Mouse (Mus musculus): ENCODE measurements around the gene Itga6. TPM values are rescaled to one million over a fixed set of nuclear protein-coding genes. Genes with fewer than 3 reads are reported as not detected.

Gene Itga6
- total and polyA plus RNA-seq, 3 experiments, result 1.0 to 2.7 TPM; not detected in 1

GRCm38 (mm10) chr2:71728341-71728740 is 17.1 kb upstream of the Itga6 start:
- DNase-seq (ENCODE audit: low read depth, low spot score), result no peak
- H3K9ac ChIP-seq (ENCODE audit: control insufficient read depth, low read depth, low read length, poor library complexity, severe bottlenecking), result no peak overlapping the region
- H3K79me2 ChIP-seq (ENCODE audit: control insufficient read depth, insufficient read depth, low read length, poor library complexity), result no peaks in the 10 kb centered on the region
- no peaks in the 10 kb centered on the region for H3K9me3 ChIP-seq (replicated peaks; ENCODE audit: insufficient read depth, low read length)
- TF ChIP-seq POLR2AphosphoS5 (IDR thresholded peaks at IDR 0.05; ENCODE audit: borderline replicate concordance, low read depth, low read length) (no peak), BHLHE40 (IDR thresholded peaks at IDR 0.05; ENCODE audit: borderline replicate concordance, low read depth, low read length) (no peak)
- H3K27ac ChIP-seq (ENCODE audit: control insufficient read depth, low read depth, low read length), result no peak overlapping the region
- no peak overlapping the region for H3K4me3 ChIP-seq (ENCODE audit: control insufficient read depth in 1 of 2, insufficient read depth in 1 of 2, low read depth in 2 of 2, low read length in 2 of 2)
- no peaks in the 10 kb centered on the region for H3K4me1 ChIP-seq (ENCODE audit: control insufficient read depth in 1 of 2, insufficient read depth in 2 of 2, low read length in 2 of 2)
- peaks cover 0 to 5% of the 10 kb centered on the region in 2 experiments; a peak in 2 of 4 replicates for H3K27me3 ChIP-seq (ENCODE audit: control insufficient read depth in 1 of 2, insufficient read depth in 2 of 2, low read length in 2 of 2)
- no peaks in the 10 kb centered on the region for H3K36me3 ChIP-seq (ENCODE audit: control insufficient read depth in 1 of 2, insufficient read depth in 2 of 2, low read length in 2 of 2)

DNA sequence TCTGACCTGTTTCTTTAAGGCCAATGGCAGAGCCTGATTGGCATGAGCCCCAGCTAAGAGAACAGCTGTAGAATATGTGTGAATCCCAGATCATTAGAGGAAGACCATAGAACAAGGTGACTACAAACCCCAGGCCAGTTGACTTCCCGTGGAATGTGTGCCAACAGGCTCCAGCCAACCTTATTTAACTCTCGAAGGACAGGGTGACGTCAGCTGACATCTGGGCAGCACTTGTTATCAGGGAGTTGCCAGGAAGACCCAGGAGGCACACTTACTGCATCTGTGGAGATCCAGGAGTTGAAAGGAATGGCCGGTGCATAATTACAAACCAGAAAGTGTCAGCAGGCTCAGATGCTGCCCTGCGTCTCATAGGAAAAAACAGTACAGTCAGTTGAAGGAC is 16.6 kb upstream of the Itga6 start:
- Histone ChIP-seq H3K4me3 (ENCODE audit: control insufficient read depth in 1 of 2, insufficient read depth in 1 of 2, low read depth in 2 of 2, low read length in 2 of 2) (no peak overlapping the region), H3K9ac (ENCODE audit: control insufficient read depth, low read depth, low read length, poor library complexity, severe bottlenecking) (no peak overlapping the region), H3K36me3 (ENCODE audit: control insufficient read depth in 1 of 2, insufficient read depth in 2 of 2, low read length in 2 of 2) (no peaks in the 10 kb centered on the region), H3K79me2 (ENCODE audit: control insufficient read depth, insufficient read depth, low read length, poor library complexity) (no peaks in the 10 kb centered on the region), H3K9me3 (replicated peaks; ENCODE audit: insufficient read depth, low read length) (no peaks in the 10 kb centered on the region), H3K27me3 (ENCODE audit: control insufficient read depth in 1 of 2, insufficient read depth in 2 of 2, low read length in 2 of 2) (peaks cover 0 to 5% of the 10 kb centered on the region in 2 experiments; a peak in 2 of 4 replicates), H3K4me1 (ENCODE audit: control insufficient read depth in 1 of 2, insufficient read depth in 2 of 2, low read length in 2 of 2) (no peaks in the 10 kb centered on the region), H3K27ac (ENCODE audit: control insufficient read depth, low read depth, low read length) (no peak overlapping the region)
- no peak for TF ChIP-seq BHLHE40 (IDR thresholded peaks at IDR 0.05; ENCODE audit: borderline replicate concordance, low read depth, low read length)
- no peak for DNase-seq (ENCODE audit: low read depth, low spot score)

DNA sequence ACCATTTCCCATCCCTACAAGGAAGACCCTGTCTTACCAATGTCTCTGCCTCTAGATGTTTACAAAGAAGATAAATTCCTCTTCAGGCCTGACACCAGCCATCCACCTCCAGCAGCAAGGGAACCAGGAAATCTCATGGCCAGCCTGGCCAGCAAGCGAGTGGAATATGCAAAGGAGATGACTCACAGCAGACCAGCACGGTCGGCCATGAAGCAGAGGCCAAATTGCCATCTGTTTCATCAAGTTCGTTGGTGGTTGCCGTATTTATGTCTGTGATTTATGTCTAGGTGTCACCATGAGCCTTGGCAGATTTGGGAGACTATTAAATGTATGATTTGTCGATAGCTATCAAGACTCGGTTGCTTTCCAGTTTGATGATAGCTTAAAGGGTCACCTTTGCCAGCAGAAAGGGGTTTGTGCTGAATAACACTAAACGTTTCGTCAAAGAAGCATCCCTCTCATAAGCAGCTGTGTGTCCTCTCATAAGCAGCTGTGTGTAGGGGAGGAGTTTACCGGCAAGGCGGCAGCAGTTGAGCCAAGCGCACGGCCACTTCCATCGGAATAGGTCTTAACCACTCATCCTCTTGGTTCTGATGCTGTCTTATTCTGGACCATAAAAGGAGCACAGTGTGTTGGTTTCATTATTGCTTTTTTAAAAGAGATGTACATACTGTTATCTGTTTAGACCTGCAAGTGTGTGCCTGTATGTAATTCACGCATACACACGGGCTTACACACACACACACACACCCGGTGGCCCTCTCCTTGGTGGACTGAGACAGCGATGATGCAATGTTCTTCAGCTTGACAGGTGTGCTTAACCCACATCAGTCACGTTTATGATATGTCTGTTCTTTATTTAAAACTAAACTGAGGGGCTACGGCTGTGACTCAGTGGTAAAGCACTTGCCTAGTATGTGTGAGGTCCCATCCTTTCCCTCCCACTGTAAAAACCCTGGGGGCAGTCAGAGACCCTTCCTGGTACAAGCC is 14.5 kb upstream of the Itga6 start:
- H3K9ac ChIP-seq (ENCODE audit: control insufficient read depth, low read depth, low read length, poor library complexity, severe bottlenecking), result no peak overlapping the region
- DNase-seq (ENCODE audit: low read depth, low spot score), result no peak
- H3K9me3 ChIP-seq (replicated peaks; ENCODE audit: insufficient read depth, low read length), result no peaks in the 10 kb centered on the region
- H3K27me3 ChIP-seq (ENCODE audit: control insufficient read depth in 1 of 2, insufficient read depth in 2 of 2, low read length in 2 of 2), result peaks cover 0 to 6% of the 10 kb centered on the region in 2 experiments; a peak in 2 of 4 replicates
- H3K27ac ChIP-seq (ENCODE audit: control insufficient read depth, low read depth, low read length), result no peak overlapping the region
- H3K4me3 ChIP-seq (ENCODE audit: control insufficient read depth in 1 of 2, insufficient read depth in 1 of 2, low read depth in 2 of 2, low read length in 2 of 2), result no peak overlapping the region
- H3K4me1 ChIP-seq (ENCODE audit: control insufficient read depth in 1 of 2, insufficient read depth in 2 of 2, low read length in 2 of 2), result no peaks in the 10 kb centered on the region
- no peaks in the 10 kb centered on the region for H3K36me3 ChIP-seq (ENCODE audit: control insufficient read depth in 1 of 2, insufficient read depth in 2 of 2, low read length in 2 of 2)
- TF ChIP-seq TAL1 (IDR thresholded peaks at IDR 0.05; ENCODE audit: low read length), result no peak
- no peaks in the 10 kb centered on the region for H3K79me2 ChIP-seq (ENCODE audit: control insufficient read depth, insufficient read depth, low read length, poor library complexity)

DNA sequence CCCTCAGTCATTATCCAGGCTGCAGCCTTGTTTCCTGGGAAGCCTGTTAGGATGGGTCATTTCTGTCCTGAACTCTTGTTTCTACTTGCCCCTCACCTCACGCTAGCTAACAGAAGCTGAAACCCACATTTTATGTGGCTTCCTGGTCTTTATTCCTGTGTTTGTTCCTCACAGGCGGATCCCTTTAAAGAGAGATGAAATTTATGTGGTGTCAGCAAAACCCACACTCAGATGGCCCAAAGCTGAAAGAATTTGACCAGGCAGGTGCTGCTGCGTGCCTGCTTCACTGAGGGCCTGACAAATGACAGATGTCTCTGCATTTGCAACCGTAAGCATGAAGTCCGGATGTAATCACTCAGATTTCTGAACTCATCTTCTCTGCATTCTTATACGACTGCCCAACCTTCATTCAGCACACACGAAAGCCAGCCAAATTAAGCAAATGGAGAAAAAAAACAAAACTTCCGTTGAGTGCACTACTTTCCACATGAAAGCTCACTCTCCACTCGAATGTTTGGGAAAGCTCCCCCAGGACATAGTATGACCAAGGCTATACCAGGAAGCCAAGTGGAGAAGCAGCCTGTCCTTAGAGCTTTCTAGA is 10.5 kb upstream of the Itga6 start:
- no peak for DNase-seq (ENCODE audit: low read depth, low spot score)
- Histone ChIP-seq H3K4me1 (ENCODE audit: control insufficient read depth in 1 of 2, insufficient read depth in 2 of 2, low read length in 2 of 2) (no peaks in the 10 kb centered on the region), H3K4me3 (ENCODE audit: control insufficient read depth in 1 of 2, insufficient read depth in 1 of 2, low read depth in 2 of 2, low read length in 2 of 2) (no peak overlapping the region), H3K9ac (ENCODE audit: control insufficient read depth, low read depth, low read length, poor library complexity, severe bottlenecking) (no peak overlapping the region), H3K27ac (ENCODE audit: control insufficient read depth, low read depth, low read length) (no peak overlapping the region), H3K36me3 (ENCODE audit: control insufficient read depth in 1 of 2, insufficient read depth in 2 of 2, low read length in 2 of 2) (no peaks in the 10 kb centered on the region), H3K79me2 (ENCODE audit: control insufficient read depth, insufficient read depth, low read length, poor library complexity) (no peaks in the 10 kb centered on the region), H3K27me3 (ENCODE audit: control insufficient read depth in 1 of 2, insufficient read depth in 2 of 2, low read length in 2 of 2) (peaks cover 4 to 7% of the 10 kb centered on the region in 2 experiments; a peak in 3 of 4 replicates), H3K9me3 (replicated peaks; ENCODE audit: insufficient read depth, low read length) (no peaks in the 10 kb centered on the region)
- TF ChIP-seq GABPA (IDR thresholded peaks at IDR 0.05; ENCODE audit: low read depth, low read length) (no peak), USF2 (IDR thresholded peaks at IDR 0.05; ENCODE audit: borderline replicate concordance in 1 of 2, insufficient read depth in 1 of 2, low read depth in 1 of 2, low read length in 2 of 2) (no peak), POLR2AphosphoS5 (IDR thresholded peaks at IDR 0.05; ENCODE audit: borderline replicate concordance, low read depth, low read length) (no peak), ETS1 (IDR thresholded peaks at IDR 0.05; ENCODE audit: low read depth, low read length) (no peak), MYB (IDR thresholded peaks at IDR 0.05; ENCODE audit: low read depth, low read length) (no peak), USF1 (IDR thresholded peaks at IDR 0.05; ENCODE audit: low read depth, low read length) (no peak), GATA1 (IDR thresholded peaks at IDR 0.05; ENCODE audit: low read depth, low read length) (no peak), TAL1 (IDR thresholded peaks at IDR 0.05; ENCODE audit: low read length) (no peak), JUND (IDR thresholded peaks at IDR 0.05; ENCODE audit: low read depth, low read length) (no peak), CTCF (IDR thresholded peaks at IDR 0.05 in 2 of 3, conservative IDR thresholded peaks at IDR 0.05 in 1 of 3; ENCODE audit: control insufficient read depth in 1 of 3, insufficient read depth in 1 of 3, low read depth in 2 of 3, low read length in 3 of 3, poor library complexity in 1 of 3, severe bottlenecking in 1 of 3) (no peak), ZKSCAN1 (IDR thresholded peaks at IDR 0.05; ENCODE audit: low read depth, low read length) (no peak), CHD2 (IDR thresholded peaks at IDR 0.05; ENCODE audit: low read length) (no peak), CHD1 (IDR thresholded peaks at IDR 0.05; ENCODE audit: low read depth, low read length) (no peak), SMC3 (IDR thresholded peaks at IDR 0.05; ENCODE audit: low read depth, low read length) (no peak)
